Mouse (Mus musculus): ENCODE measurements around the gene Gm49601. TPM values are rescaled to one million over a fixed set of nuclear protein-coding genes. Genes with fewer than 3 reads are reported as not detected.
A peak's percentile ranks its signal among the peaks of the same experiment; 100 is the strongest.

The Gm49601 gene
- polyA plus RNA-seq, 1 experiment from 2014 or later = not detected

- no peak for DNase-seq (ENCODE audit: low spot score)
These were observed 18.0 kb downstream of the Gm49601 start for GRCm38 (mm10) chr16:18608226-18608625.

GRCm38 (mm10) chr16:18605705-18606104 is 20.5 kb downstream of the Gm49601 start:
- no peak for DNase-seq (ENCODE audit: low spot score)

DNA sequence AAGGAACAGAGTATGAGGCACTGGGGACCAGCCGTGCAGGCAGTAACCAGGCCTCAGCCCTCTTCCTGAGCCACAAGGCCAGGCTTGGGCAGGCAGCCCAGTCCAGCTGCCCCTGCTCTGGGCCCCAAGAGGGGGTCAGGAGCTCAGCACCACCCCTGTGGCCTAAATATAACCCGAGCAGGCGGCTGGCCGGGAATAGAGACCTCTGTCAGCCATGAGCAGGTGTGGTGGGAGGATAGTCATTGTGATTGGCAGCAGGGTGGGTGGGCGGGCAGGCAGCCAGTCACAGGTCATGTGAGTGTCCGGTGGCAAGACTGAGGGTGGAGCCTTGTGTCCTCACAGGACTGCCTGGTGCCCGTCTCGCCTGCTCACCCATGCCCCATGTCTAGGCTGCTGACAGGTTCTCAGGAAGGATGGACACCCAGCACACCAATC is 21.9 kb downstream of the Gm49601 start:
- DNase-seq (ENCODE audit: low spot score) = no peak

GRCm38 (mm10) chr16:18601447-18601846 is 24.8 kb downstream of the Gm49601 start:
- no peak for DNase-seq (ENCODE audit: low spot score)

GRCm38 (mm10) chr16:18598006-18598405 is 28.2 kb downstream of the Gm49601 start:
- DNase-seq (ENCODE audit: low spot score) = no peak

- DNase-seq (ENCODE audit: low spot score) = no peak
These were observed 30.0 kb downstream of the Gm49601 start for GRCm38 (mm10) chr16:18596255-18596654.

- no peak for DNase-seq (ENCODE audit: low spot score)
These were observed 32.3 kb downstream of the Gm49601 start for GRCm38 (mm10) chr16:18593930-18594329.

DNA sequence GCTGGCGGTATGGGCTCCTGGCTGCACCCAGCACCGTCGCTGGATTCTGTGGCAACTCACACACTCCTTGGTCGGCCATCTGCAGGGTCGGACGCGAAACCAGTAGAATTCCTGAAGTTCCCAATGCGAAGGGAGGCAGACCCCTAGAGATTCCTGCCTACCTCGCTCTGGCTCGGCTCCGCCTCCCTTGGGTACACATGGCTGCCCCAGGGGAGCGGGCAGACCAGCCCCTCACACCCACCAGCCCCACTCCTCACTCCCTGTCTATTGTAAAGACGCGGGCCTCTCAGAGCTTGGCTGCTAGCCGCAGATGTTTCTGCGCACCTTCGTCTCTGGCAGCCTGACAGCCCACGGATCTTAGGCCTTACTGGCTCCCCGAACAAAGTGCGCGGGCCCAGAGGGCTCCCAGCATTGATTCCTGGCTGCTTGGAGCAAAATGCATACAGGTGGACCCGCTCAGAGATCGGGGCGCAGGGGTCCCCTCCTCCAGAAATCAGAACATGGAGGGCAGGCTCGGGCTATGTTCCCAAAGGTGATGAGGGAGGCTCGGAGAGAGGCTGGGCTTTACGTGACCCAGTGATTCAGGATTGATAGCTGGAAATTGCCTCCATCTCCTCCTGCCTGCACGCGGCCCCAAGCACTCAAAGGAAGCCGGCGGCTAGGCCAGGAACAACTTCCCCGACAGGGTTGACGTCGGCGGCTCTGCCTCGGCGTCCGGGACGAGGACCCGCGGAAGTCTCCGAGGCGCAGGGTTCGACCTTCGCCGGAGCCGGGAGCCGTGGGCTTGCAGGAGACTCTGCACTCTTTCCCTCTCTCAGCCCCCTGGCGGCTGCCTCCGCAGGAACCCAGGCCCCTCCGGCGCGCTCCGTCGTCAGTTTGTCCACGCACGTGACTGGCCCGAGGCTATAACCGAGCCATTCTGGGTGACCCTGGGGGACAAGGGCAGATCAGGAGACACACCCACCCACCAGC is 34.9 kb downstream of the Gm49601 start:
- DNase-seq (ENCODE audit: low spot score) = peak; percentile 44

- peak; percentile 70 for DNase-seq (ENCODE audit: low spot score)
These were observed 36.1 kb downstream of the Gm49601 start, which contains the start of gene Tbx1 for GRCm38 (mm10) chr16:18589804-18590790. Gene Tbx1 (minus strand): TSS chr16:18590671.

DNA sequence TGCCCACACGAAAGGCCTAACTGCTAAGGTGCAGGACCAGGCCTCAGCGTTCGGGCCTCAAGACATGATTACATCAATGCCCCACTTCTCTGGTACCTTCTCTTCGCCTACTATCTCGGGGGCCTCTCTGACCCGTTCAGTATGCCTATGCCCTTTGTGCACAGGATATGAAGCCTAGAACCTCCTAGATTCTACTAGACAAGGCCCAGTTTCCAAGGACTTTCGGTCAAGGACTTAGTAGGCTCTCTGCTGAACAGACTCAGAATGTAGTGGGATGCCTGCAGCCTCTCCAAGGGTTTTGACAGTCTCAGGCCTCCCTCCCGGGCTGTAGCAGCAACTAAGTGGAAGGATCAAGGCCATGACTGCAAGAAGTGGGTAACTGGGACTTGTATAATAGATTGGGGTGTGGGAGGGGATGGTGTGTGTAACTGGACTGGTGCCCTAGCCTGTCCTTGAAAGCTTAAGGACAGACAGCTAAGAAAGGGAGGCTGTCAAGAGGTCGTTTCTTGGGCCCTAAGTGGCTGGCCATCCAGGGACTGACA is 37.1 kb downstream of the Gm49601 start:
- no peak for DNase-seq (ENCODE audit: low spot score)

- no peak for DNase-seq (ENCODE audit: low spot score)
These were observed 37.5 kb downstream of the Gm49601 start for GRCm38 (mm10) chr16:18588738-18589055.

DNA sequence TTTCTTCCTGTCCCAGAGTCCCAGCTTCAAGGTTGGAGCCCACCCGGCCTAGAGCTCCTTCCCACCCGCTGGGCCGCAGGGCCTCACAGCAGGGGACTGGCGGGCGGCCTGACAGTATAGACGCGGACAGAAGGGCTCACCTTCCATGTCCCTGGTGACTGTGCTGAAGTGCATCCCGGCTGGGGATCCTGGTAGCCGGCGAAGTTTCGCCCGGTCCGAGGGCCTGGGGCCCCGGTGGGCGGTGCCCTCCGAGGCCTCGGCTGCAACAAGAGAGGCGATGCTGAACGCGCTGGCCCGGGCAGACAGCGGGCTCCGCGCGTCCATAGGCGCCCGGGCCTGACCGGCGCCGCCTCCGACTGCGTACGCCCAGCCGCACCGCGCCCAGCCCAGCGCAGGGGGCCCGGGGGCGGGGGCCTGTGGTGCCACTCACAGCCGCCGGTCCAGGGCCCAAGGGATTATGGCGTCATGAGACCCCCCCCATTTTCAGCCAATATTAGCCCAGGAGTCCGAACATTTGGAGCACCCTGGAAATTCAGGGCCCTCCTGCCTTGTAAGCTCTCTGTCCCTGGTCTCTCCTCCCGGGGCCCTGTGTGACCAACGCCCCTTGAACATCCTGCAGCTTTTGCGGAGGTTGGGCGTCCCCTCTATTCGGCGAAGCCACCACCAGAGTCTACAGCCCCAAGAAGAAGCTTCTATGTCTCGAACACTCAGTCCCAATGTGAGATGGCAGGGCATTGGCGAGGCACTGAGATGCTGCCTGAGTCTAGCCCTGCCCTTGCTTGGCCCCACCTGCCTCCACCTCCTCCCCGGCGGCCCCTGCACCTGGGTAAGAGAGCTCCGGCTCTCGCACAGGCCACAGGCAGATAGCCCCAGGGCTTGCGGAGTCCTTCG is 38.1 kb downstream of the Gm49601 start:
- DNase-seq (ENCODE audit: low spot score) = no peak

- no peak for DNase-seq (ENCODE audit: low spot score)
These were observed 39.2 kb downstream of the Gm49601 start for GRCm38 (mm10) chr16:18586906-18587546.

GRCm38 (mm10) chr16:18586076-18586905 is 39.9 kb downstream of the Gm49601 start:
- no peak for DNase-seq (ENCODE audit: low spot score)

- DNase-seq (ENCODE audit: low spot score) = no peak
These were observed 40.6 kb downstream of the Gm49601 start for GRCm38 (mm10) chr16:18585676-18586075.

DNA sequence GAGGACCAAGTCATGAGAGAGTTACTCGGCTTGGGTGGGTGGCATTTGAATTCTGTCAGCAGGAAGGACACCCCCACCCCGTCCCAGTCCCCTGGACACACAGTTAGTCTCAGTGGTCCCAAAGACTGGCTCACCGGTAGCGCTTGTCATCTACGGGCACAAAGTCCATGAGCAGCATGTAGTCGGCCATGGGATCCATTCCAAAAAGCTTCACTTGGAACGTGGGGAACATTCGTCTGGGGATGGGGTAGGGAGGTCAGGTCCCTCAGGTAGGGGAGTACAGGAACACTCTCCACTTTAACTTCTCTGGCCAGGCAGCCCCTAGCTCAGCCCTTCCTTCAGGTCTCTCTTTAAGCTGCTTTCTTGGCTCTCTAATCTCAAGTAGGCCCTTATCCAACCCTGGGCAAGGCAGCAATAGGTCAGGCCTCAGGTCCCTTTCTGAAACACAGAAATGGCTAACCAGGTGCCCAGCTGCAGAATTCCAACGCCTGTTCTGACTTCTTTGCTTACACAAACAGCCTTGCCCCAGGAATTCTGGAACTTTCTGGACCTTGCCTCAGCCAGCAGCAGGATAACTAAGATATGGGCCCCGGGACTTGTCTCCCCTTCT is 41.2 kb downstream of the Gm49601 start:
- no peak for DNase-seq (ENCODE audit: low spot score)

- DNase-seq (ENCODE audit: low spot score) = no peak
These were observed 42.4 kb downstream of the Gm49601 start for GRCm38 (mm10) chr16:18583673-18584357.

GRCm38 (mm10) chr16:18583169-18583568 is 43.1 kb downstream of the Gm49601 start:
- DNase-seq (ENCODE audit: low spot score) = no peak
